Mouse (Mus musculus): ENCODE measurements around the gene Mcemp1.

Mcemp1 gene

GRCm38 (mm10) chr8:3665507-3665906 lies at the start of gene Mcemp1:
TSS of gene Mcemp1 (plus strand) at chr8:3665754.
- no peak for DNase-seq (ENCODE audit: low spot score in 2 of 2)

DNA sequence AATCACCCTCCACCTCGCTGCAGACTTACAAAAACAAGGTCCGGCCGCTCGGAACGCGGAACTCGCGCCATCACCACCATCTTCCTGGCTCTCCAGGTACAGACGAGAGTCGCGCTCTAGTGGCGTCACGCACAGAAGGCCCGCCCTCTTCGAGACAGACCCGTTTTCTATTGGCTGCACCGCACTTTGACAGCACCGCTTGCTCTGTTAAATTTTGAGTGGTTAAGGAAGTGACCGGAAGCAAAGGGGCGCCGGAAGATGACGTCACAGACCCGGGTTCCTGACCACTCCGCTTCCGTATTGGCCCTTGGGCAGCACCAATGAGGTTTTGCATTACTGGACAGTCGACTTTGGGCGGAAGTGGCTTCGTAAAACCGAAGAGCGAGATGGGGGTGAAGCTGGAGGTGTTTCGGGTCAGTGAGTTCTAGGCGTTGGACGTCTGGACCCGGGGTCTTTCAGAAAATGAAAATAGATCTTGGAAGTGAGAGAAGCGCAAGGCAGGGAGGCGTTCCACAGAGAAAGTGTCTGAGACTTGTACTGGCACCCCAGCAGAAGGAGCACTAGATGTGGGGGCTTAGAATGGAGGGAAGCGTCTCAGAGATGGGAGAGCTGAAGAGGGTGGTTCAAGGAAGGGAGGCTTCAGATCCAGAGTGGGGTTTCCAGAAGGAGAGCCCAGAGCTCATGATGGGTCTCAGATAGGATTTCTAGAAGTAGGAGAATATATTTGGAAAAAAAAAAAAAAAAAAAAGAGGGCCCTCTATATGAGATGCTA lies 44.2 kb upstream of the Mcemp1 start, which contains the start of the genes Xab2 and Pet100:
Xab2 (minus strand) TSS at position 118 of the 772 bp plus-strand sequence.
Pet100 (plus strand) TSS at position 350 of the 772 bp plus-strand sequence.
- peak; percentile 94 to 98 for DNase-seq (ENCODE audit: low spot score in 2 of 2)

GRCm38 (mm10) chr8:3622119-3622518 lies 43.4 kb upstream of the Mcemp1 start:
- no peak for DNase-seq (ENCODE audit: low spot score in 2 of 2)

GRCm38 (mm10) chr8:3625445-3625844 lies 40.1 kb upstream of the Mcemp1 start, which contains the start of gene Pcp2:
TSS of gene Pcp2 (minus strand) at chr8:3625545.
- DNase-seq (ENCODE audit: low spot score in 2 of 2), result no peak

DNA sequence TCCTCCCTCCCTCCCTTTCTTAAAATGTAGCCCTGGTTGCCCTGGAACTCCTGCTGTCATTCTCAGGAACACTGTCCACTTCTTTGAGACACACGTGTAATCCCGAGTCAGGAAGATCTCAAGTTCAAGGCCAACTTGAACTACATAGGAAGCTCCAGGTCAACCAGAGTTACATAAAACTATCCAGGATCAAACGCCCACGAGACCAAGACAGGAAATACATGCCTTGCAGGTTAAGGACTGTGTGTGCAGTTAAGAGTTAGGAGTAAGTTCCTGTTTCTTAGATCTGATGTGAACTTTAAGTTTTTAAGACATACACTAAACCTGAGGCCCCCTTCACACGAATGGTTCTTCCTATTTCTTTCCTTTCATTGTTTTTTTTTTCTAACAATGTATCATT lies 38.6 kb upstream of the Mcemp1 start:
- no peak for DNase-seq (ENCODE audit: low spot score in 2 of 2)

DNA sequence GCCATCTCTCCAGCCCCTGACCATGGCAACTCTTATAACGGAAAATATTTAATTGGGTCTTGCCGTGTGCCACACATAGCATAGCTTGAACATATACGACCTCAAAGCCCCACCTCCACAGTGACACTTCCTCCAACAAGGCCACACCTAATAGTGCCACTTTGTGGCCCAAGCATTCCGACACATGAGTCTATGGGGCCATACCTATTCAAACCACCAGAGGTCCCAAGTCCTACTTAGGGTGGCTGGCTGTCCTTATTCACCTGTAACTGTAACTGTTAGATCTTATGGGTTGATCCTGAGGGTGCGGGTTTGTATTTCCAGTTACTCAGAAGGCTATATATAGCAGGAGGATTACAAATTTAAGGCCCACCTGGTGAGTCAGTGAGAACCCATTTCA lies 37.5 kb upstream of the Mcemp1 start:
- DNase-seq (ENCODE audit: low spot score in 2 of 2), result no peak

DNA sequence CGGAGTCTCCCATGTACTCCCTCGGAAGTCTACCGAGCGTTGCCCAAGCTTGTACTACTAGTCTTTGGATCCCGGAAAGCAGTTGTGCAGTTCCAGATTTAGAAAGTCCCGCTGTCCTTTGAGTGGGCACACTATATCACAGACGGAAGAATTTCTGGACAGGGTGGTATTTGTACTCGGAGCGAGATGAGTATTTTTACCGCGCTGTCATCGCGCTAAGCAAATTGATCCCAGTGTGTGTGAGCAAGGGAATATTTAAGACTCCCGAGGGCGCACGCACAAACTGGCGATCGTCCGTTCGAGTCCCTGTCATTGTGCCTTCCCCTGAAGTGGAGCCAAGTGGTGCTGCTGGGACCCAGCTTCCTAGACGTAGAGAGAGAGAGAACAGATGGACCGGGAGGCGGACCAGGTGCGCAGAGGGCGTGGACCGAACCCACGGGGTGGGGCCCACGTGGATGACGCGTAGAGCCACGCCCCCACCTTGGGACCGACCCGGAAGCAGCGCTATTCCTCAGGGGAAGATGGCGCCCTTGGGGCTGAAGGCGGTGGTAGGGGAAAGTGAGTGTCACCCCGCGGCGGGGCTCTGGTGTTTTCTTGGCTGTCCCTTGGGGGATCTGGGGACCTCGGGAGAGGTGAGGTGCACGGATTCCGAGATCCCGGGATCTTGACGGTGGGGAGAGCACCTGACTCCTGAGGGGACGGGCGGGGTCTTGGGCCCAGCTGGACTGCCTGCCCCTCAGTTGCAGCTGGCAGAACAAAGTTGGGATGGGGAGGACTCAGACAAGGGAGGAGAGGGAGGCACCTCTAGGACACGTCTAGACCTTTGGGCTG lies 34.7 kb upstream of the Mcemp1 start, which contains the start of gene Stxbp2:
Stxbp2 (plus strand) TSS at position 309 of the 831 bp plus-strand sequence.
- DNase-seq (ENCODE audit: low spot score in 2 of 2), result peak; percentile 74 to 77

DNA sequence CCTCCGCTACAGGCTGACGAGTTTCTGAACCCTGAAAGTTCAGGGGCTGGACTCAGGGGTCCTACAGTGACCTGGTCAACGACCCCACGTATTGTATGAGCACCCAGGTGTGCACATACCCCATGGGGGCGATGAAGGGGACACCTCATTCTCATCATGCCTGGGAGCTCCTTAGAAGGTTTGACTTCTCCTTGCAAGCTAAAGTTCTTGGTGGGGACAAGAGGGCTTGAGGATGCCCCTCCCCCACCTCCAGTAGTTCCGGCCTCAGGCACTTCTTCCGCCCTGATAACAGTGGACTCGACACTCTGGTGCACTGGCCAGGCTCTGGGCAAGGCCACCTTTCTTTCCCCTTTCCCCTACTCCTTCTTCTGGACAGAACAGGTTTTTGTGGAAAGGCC lies 34.1 kb upstream of the Mcemp1 start:
- DNase-seq (ENCODE audit: low spot score in 2 of 2), result peak in 1 of 2 experiments; percentile 25

DNA sequence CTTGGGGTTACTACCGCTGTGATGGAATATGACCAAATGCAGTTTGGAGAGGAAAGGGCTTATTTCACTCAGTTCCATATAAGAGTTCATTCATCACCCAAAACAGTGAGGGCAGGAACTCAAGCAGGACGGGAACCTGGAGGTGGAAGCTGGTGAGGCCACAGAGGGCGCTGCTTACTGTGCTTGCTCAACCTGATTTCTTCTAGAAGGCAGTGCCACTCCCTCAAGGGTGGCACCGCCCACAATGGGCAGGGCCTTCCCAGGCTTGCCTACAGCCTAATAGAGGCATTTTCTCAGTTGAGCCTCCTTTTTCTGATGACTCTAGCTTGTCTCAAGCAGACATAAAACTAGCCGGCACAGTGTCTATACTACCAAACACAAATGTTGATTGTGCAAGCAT lies 19.8 kb upstream of the Mcemp1 start:
- peak; percentile 25 to 37 for DNase-seq (ENCODE audit: low spot score in 2 of 2)

DNA sequence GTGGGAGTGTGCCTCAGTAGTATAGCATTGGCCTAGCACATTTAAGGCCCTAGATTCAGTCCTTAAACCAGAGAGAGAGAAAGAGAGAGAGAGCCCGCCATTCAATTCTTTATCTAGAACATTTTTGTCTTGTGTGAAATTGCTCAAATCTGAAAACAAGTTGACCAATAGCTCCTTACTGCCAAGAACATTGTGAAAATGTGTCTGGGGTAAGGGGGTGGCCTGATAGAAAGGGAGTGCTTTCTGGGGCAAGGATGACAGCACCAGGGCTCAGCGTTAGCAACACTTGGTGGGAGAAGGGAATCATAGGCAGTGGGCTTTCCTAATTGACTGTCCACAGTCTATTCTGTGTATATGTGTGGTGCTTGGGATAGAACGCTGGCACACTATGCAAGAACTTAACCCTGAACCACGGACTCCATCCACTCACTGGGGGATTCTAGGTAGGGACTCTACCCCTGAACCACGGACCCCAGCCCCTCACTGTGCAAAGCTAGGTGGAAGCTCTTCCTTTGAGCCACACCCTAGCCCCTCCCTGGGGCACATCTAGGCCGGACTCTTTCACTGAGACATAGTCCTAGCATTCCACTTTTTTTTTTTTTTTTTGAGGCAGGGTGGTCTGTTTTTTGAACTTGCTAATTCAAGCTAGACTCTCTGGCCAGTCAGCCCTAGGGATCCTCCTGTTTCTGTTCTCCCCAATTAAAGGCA lies 18.6 kb upstream of the Mcemp1 start:
- no peak for DNase-seq (ENCODE audit: low spot score in 2 of 2)

DNA sequence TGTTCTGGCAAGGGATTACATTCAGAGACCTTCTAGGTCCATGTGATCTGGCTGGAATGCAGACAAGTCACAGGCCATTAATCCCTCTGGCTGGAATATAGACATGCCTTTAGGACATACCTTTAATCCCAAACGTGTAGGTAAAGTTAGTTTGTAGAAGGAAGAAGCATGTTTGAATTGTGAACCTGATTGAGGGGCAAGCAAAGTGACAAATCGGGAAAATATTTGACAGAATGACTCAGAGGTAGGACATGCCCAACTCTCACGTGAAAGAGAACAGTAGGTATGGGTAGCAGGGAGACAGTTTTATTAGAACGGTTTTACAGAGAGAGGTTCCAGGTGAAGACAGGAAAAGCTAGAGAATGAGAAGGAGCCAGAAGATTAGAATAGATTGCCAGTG lies 18.0 kb upstream of the Mcemp1 start:
- DNase-seq (ENCODE audit: low spot score in 2 of 2), result no peak

GRCm38 (mm10) chr8:3648268-3648667 lies 17.3 kb upstream of the Mcemp1 start:
- no peak for DNase-seq (ENCODE audit: low spot score in 2 of 2)

DNA sequence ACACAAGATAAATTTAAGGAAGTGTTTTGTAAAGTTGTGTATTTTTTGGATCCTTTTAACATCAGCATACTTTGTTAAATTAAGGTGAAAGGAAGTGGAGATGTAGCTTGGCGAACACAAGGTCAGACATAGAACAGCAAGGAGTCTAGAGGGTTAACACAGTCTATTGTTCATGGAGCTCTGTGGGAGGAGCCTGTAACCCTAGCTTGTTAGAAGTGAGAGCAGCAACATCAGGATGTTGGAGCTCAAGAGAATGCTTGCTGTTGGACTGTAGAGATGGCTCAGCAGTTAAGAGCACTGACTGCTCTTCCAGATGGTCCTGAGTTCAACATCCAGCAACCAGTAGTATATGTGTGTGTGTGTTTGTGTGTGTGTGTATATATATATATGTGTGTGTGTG lies 16.6 kb upstream of the Mcemp1 start:
- no peak for DNase-seq (ENCODE audit: low spot score in 2 of 2)

DNA sequence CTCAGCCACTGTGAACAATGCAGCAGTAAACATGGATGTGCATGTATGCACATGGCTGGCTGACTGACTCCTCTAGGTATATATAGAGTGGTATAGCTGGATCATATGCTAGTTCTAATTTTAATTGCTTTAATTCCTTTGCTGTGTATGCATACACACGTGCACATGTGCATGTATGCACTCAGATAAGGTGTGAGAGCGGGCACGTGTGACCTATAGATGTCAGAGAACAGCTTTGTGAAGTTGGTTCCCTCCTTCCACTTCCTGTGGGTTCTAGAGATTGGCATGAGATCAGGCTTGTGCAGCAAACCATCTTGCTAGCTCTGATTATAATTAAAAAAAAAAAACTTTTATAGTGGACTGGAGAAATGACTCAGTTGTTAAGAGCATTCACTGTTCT lies 12.7 kb upstream of the Mcemp1 start:
- DNase-seq (ENCODE audit: low spot score in 2 of 2), result no peak

- DNase-seq (ENCODE audit: low spot score in 2 of 2), result no peak
Observed at GRCm38 (mm10) chr8:3654726-3655508, 10.6 kb upstream of the Mcemp1 start.

GRCm38 (mm10) chr8:3655526-3655925 lies 10.0 kb upstream of the Mcemp1 start, which contains the start of gene Retn:
TSS of gene Retn (plus strand) at chr8:3655770.
- DNase-seq (ENCODE audit: low spot score in 2 of 2), result no peak

GRCm38 (mm10) chr8:3656725-3657381 lies 8.7 kb upstream of the Mcemp1 start:
- DNase-seq (ENCODE audit: low spot score in 2 of 2), result no peak

GRCm38 (mm10) chr8:3660889-3661288 lies 4.7 kb upstream of the Mcemp1 start:
- no peak for DNase-seq (ENCODE audit: low spot score in 2 of 2)

DNA sequence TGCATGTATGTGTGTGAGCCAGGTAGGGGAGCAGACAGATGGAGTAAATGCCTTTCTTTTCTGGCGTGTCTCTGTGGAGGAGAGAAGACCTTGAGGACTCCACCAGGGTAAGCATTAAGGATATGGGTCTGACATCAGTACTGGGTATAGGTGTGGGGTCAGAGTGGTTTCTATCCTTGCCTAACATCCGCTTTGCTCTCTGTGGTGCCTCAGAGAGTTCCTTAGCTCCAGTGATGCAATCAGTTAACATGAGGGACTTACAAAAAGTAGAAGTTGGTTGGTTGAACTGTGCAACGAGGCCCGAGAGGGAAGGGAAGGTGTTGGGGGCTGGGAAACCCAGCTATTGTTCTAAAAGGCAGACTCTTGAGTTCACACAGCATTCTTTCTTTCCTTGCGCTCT lies 1.1 kb upstream of the Mcemp1 start:
- DNase-seq (ENCODE audit: low spot score in 2 of 2), result no peak

GRCm38 (mm10) chr8:3670388-3670787 lies 4.8 kb downstream of the Mcemp1 start:
- peak in 1 of 2 experiments; percentile 11 for DNase-seq (ENCODE audit: low spot score in 2 of 2)

Data from urinary bladder, adult 18-20 months (tissue).